Mouse (Mus musculus) testis, adult 2 months (tissue): ENCODE results near the gene Dpm1.
A peak's percentile ranks its signal among the peaks of the same experiment; 100 is the strongest.

Source experiments
- CTCF ChIP-seq: fragments of 200-500 bp; IDR thresholded peaks from 2 replicates; pipeline ENCODE4 v1.5.1; 2012; ENCODE audit warnings: low read depth, mild to moderate bottlenecking, inconsistent platforms, low read length, moderate library complexity; ENCODE audit not compliant: control insufficient read depth, insufficient read depth, insufficient replicate concordance
- POLR2A ChIP-seq: fragments of 200-500 bp; IDR thresholded peaks from 2 replicates; pipeline ENCODE4 v1.6.1; 2012; ENCODE audit warnings: low read depth, mild to moderate bottlenecking, inconsistent platforms, low read length, moderate library complexity; ENCODE audit not compliant: control insufficient read depth

- peak; percentile 47; the same call in 1 of the 2 replicates for TF ChIP-seq CTCF
- TF ChIP-seq POLR2A, result peak; percentile 81
These were observed 23.4 kb downstream of the Dpm1 start, which contains the start of gene Adnp for GRCm38 (mm10) chr2:168206725-168207644.
